Mouse (Mus musculus) hindbrain, embryonic 13.5 days (tissue): ENCODE measurements around the gene St6galnac5. TPM values are rescaled to one million over a fixed set of nuclear protein-coding genes. Genes with fewer than 3 reads are reported as not detected.

Experiments used
- ATAC-seq: fragments of 200-750 bp; cut with Nextera tagmentation; 2 replicates; pipeline ENCODE4 v1.8.0; 2017; ENCODE audit warnings: moderate TSS enrichment; ENCODE audit not compliant: low FRiP score
- H3K27ac ChIP-seq: fragments of 300-500 bp; sonication (generic); 2 replicates; pipeline ENCODE4 v1.5.1; 2015; ENCODE audit warnings: inconsistent platforms, mild to moderate bottlenecking, moderate library complexity
- H3K27me3 ChIP-seq: fragments of 300-500 bp; sonication (generic); 2 replicates; pipeline ENCODE4 v1.6.1; 2015; ENCODE audit warnings: mild to moderate bottlenecking, inconsistent platforms
- H3K36me3 ChIP-seq: fragments of 300-500 bp; sonication (generic); 2 replicates; pipeline ENCODE4 v1.6.1; 2015; ENCODE audit warnings: mild to moderate bottlenecking, inconsistent platforms
- H3K4me1 ChIP-seq: fragments of 300-500 bp; sonication (generic); replicated peaks from 2 replicates; pipeline ENCODE4 v1.6.1; 2015; ENCODE audit warnings: inconsistent platforms
- H3K4me2 ChIP-seq: fragments of 300-500 bp; sonication (generic); 2 replicates; pipeline ENCODE4 v1.6.1; 2015; ENCODE audit warnings: inconsistent platforms, mild to moderate bottlenecking, moderate library complexity
- H3K4me3 ChIP-seq: fragments of 300-500 bp; sonication (generic); 2 replicates; pipeline ENCODE4 v1.5.1; 2015; ENCODE audit warnings: mild to moderate bottlenecking, inconsistent platforms
- H3K9ac ChIP-seq: fragments of 300-500 bp; sonication (generic); 2 replicates; pipeline ENCODE4 v1.6.1; 2015; ENCODE audit warnings: mild to moderate bottlenecking, inconsistent platforms
- H3K9me3 ChIP-seq: fragments of 300-500 bp; sonication (generic); 2 replicates; pipeline ENCODE4 v1.6.1; 2016; ENCODE audit warnings: inconsistent platforms
- WGBS: fragments of 180-500 bp; shearing (Covaris S2); methylation state at CpG from one replicate; pipeline ENCODE4 v1.1.7; 2015; 5-methylcytosine and 5-hydroxymethylcytosine counted together
- polyA plus RNA-seq: library from polyadenylated mRNA; unstranded; fragments of >200 nt; fragmentation: Nextera tagmentation; extraction: Ambion mirVana; gene quantifications from 2 replicates; pipeline ENCODE4 v1.2.1, GENCODE M21; 2015

St6galnac5 gene
- polyA plus RNA-seq, 1 experiment from 2014 or later, result 18.6 TPM

- Histone ChIP-seq H3K27ac (no peak overlapping the region), H3K4me2 (no peak overlapping the region), H3K9ac (no peak overlapping the region), H3K27me3 (no peaks in the 10 kb centered on the region), H3K4me3 (no peak overlapping the region), H3K4me1 (peaks cover 7% of the 10 kb centered on the region), H3K9me3 (no peaks in the 10 kb centered on the region), H3K36me3 (no peaks in the 10 kb centered on the region)
- no peak for ATAC-seq
- 87% methylated on average over 5 of the region's 5 CpGs for WGBS
Measured at GRCm38 (mm10) chr3:152907087-152907486, 75.0 kb downstream of the St6galnac5 start.

- 59% methylated on average over 10 of the region's 10 CpGs for WGBS
- peaks cover 7% of the 10 kb centered on the region for H3K4me1 ChIP-seq
Measured at GRCm38 (mm10) chr3:152905800-152906199, 76.2 kb downstream of the St6galnac5 start.

GRCm38 (mm10) chr3:152905026-152905425 lies 77.0 kb downstream of the St6galnac5 start:
- H3K9me3 ChIP-seq, result no peaks in the 10 kb centered on the region
- H3K4me3 ChIP-seq, result no peak overlapping the region
- no peak overlapping the region for H3K27ac ChIP-seq
- ATAC-seq, result no peak
- H3K27me3 ChIP-seq, result no peaks in the 10 kb centered on the region
- no peak overlapping the region for H3K9ac ChIP-seq
- H3K4me1 ChIP-seq, result peaks cover 7% of the 10 kb centered on the region
- 92% methylated on average over 10 of the region's 10 CpGs for WGBS
- H3K36me3 ChIP-seq, result no peaks in the 10 kb centered on the region
- no peak overlapping the region for H3K4me2 ChIP-seq

More at GRCm38 (mm10) chr3:152905800-152906199, 76.2 kb downstream of the St6galnac5 start:
- H3K27ac ChIP-seq, result no peak overlapping the region
- ATAC-seq, result no peak
- no peaks in the 10 kb centered on the region for H3K36me3 ChIP-seq
- H3K9me3 ChIP-seq, result no peaks in the 10 kb centered on the region
- no peak overlapping the region for H3K4me3 ChIP-seq
- H3K27me3 ChIP-seq, result no peaks in the 10 kb centered on the region
- H3K9ac ChIP-seq, result no peak overlapping the region
- H3K4me2 ChIP-seq, result no peak overlapping the region

- ATAC-seq, result no peak
- 94% methylated on average over 9 of the region's 9 CpGs for WGBS
Measured at GRCm38 (mm10) chr3:152898906-152899305, 83.1 kb downstream of the St6galnac5 start.

GRCm38 (mm10) chr3:152897196-152897595 lies 84.8 kb downstream of the St6galnac5 start:
- Histone ChIP-seq H3K4me2 (no peak overlapping the region), H3K36me3 (no peaks in the 10 kb centered on the region), H3K27ac (no peak overlapping the region), H3K9ac (no peak overlapping the region), H3K9me3 (no peaks in the 10 kb centered on the region), H3K4me3 (no peak overlapping the region), H3K27me3 (no peaks in the 10 kb centered on the region), H3K4me1 (no peaks in the 10 kb centered on the region)
- ATAC-seq, result no peak
- WGBS, result 86% methylated on average over 5 of the region's 5 CpGs

More at GRCm38 (mm10) chr3:152898906-152899305, 83.1 kb downstream of the St6galnac5 start:
- H3K27me3 ChIP-seq, result no peaks in the 10 kb centered on the region
- H3K36me3 ChIP-seq, result no peaks in the 10 kb centered on the region
- no peak overlapping the region for H3K27ac ChIP-seq
- H3K4me1 ChIP-seq, result no peaks in the 10 kb centered on the region
- no peak overlapping the region for H3K4me2 ChIP-seq
- no peak overlapping the region for H3K4me3 ChIP-seq
- H3K9me3 ChIP-seq, result no peaks in the 10 kb centered on the region
- no peak overlapping the region for H3K9ac ChIP-seq

- no peaks in the 10 kb centered on the region for H3K27me3 ChIP-seq
- H3K4me3 ChIP-seq, result no peak overlapping the region
- H3K27ac ChIP-seq, result no peak overlapping the region
- WGBS, result 72% methylated on average over 3 of the region's 3 CpGs
- no peak overlapping the region for H3K9ac ChIP-seq
- H3K9me3 ChIP-seq, result no peaks in the 10 kb centered on the region
- H3K4me1 ChIP-seq, result no peaks in the 10 kb centered on the region
- ATAC-seq, result no peak
- no peak overlapping the region for H3K4me2 ChIP-seq
- H3K36me3 ChIP-seq, result no peaks in the 10 kb centered on the region
Measured at GRCm38 (mm10) chr3:152896111-152896510, 85.9 kb downstream of the St6galnac5 start.

- H3K27ac ChIP-seq, result no peak overlapping the region
- no peaks in the 10 kb centered on the region for H3K9me3 ChIP-seq
- no peak overlapping the region for H3K4me3 ChIP-seq
- 70% methylated on average over 4 of the region's 4 CpGs for WGBS
- no peak overlapping the region for H3K9ac ChIP-seq
- ATAC-seq, result no peak
- H3K36me3 ChIP-seq, result no peaks in the 10 kb centered on the region
- no peaks in the 10 kb centered on the region for H3K27me3 ChIP-seq
- no peak overlapping the region for H3K4me2 ChIP-seq
- no peaks in the 10 kb centered on the region for H3K4me1 ChIP-seq
Measured at GRCm38 (mm10) chr3:152894935-152895334, 87.1 kb downstream of the St6galnac5 start.

GRCm38 (mm10) chr3:152888116-152888515 lies 93.9 kb downstream of the St6galnac5 start:
- H3K27ac ChIP-seq, result no peak overlapping the region
- WGBS, result 71% methylated on average over 7 of the region's 7 CpGs
- H3K27me3 ChIP-seq, result no peaks in the 10 kb centered on the region
- no peak overlapping the region for H3K9ac ChIP-seq
- H3K36me3 ChIP-seq, result no peaks in the 10 kb centered on the region
- no peak overlapping the region for H3K4me3 ChIP-seq
- H3K4me2 ChIP-seq, result no peak overlapping the region
- H3K4me1 ChIP-seq, result peaks cover 20% of the 10 kb centered on the region
- no peak for ATAC-seq
- H3K9me3 ChIP-seq, result no peaks in the 10 kb centered on the region

- no peaks in the 10 kb centered on the region for H3K27me3 ChIP-seq
- no peaks in the 10 kb centered on the region for H3K36me3 ChIP-seq
- H3K4me1 ChIP-seq, result peaks cover 31% of the 10 kb centered on the region
- H3K27ac ChIP-seq, result no peak overlapping the region
- no peak overlapping the region for H3K4me3 ChIP-seq
- H3K4me2 ChIP-seq, result no peak overlapping the region
- no peaks in the 10 kb centered on the region for H3K9me3 ChIP-seq
- H3K9ac ChIP-seq, result no peak overlapping the region
- ATAC-seq, result no peak
Measured at GRCm38 (mm10) chr3:152886749-152887148, 95.3 kb downstream of the St6galnac5 start.

- no peak overlapping the region for H3K4me2 ChIP-seq
- H3K27ac ChIP-seq, result no peak overlapping the region
- no peak overlapping the region for H3K9ac ChIP-seq
- H3K4me1 ChIP-seq, result peaks cover 45% of the 10 kb centered on the region
- no peak overlapping the region for H3K4me3 ChIP-seq
- no peaks in the 10 kb centered on the region for H3K27me3 ChIP-seq
- WGBS, result 59% methylated on average over 3 of the region's 3 CpGs
- no peaks in the 10 kb centered on the region for H3K36me3 ChIP-seq
- ATAC-seq, result no peak
- H3K9me3 ChIP-seq, result no peaks in the 10 kb centered on the region
Measured at GRCm38 (mm10) chr3:152883556-152883955, 98.5 kb downstream of the St6galnac5 start.

GRCm38 (mm10) chr3:152881706-152882105 lies 100.3 kb downstream of the St6galnac5 start:
- no peak for ATAC-seq

GRCm38 (mm10) chr3:152880121-152880835 lies 101.8 kb downstream of the St6galnac5 start:
- 51% methylated on average over 15 of the region's 15 CpGs for WGBS
- Histone ChIP-seq H3K9me3 (no peaks in the 10 kb centered on the region), H3K4me2 (no peak overlapping the region), H3K27me3 (no peaks in the 10 kb centered on the region), H3K36me3 (no peaks in the 10 kb centered on the region), H3K9ac (no peak overlapping the region), H3K4me3 (no peak overlapping the region), H3K27ac (no peak overlapping the region), H3K4me1 (peaks cover 43% of the 10 kb centered on the region)
- ATAC-seq, result no peak

More at GRCm38 (mm10) chr3:152881706-152882105, 100.3 kb downstream of the St6galnac5 start:
- Histone ChIP-seq H3K4me3 (no peak overlapping the region), H3K27me3 (no peaks in the 10 kb centered on the region), H3K4me1 (peaks cover 43% of the 10 kb centered on the region), H3K9me3 (no peaks in the 10 kb centered on the region), H3K9ac (no peak overlapping the region), H3K27ac (no peak overlapping the region), H3K4me2 (no peak overlapping the region), H3K36me3 (no peaks in the 10 kb centered on the region)
- 74% methylated on average over 4 of the region's 4 CpGs for whole genome bisulfite sequencing

GRCm38 (mm10) chr3:152875723-152876290 lies 106.2 kb downstream of the St6galnac5 start:
- ATAC-seq, result no peak
- WGBS, result 85% methylated on average over 6 of the region's 6 CpGs
- no peaks in the 10 kb centered on the region for H3K9me3 ChIP-seq
- peaks cover 42% of the 10 kb centered on the region for H3K4me1 ChIP-seq
- no peak overlapping the region for H3K27ac ChIP-seq
- no peak overlapping the region for H3K4me2 ChIP-seq
- no peaks in the 10 kb centered on the region for H3K27me3 ChIP-seq
- no peak overlapping the region for H3K9ac ChIP-seq
- no peak overlapping the region for H3K4me3 ChIP-seq
- H3K36me3 ChIP-seq, result no peaks in the 10 kb centered on the region
